Mouse (Mus musculus) cortical plate, adult 2 months (tissue): ENCODE measurements around the gene Srcap. TPM values are rescaled to one million over a fixed set of nuclear protein-coding genes. Genes with fewer than 3 reads are reported as not detected.

Source experiments
- H3K27ac ChIP-seq: fragments of 200-500 bp; 2 replicates; pipeline ENCODE4 v1.5.1; 2012; ENCODE audit warnings: low read length, control low read depth, inconsistent platforms; ENCODE audit not compliant: insufficient read depth
- H3K4me1 ChIP-seq: fragments of 200-500 bp; 2 replicates; pipeline ENCODE4 v1.6.1; 2011; ENCODE audit warnings: low read length; ENCODE audit not compliant: control insufficient read depth, insufficient read depth
- H3K4me3 ChIP-seq: fragments of 200-500 bp; 2 replicates; pipeline ENCODE4 v1.5.1; 2011; ENCODE audit warnings: mild to moderate bottlenecking, low read length, control low read depth; ENCODE audit not compliant: insufficient read depth
- CTCF ChIP-seq: fragments of 200-500 bp; IDR thresholded peaks from 2 replicates; pipeline ENCODE4 v1.5.1; 2011; ENCODE audit warnings: mild to moderate bottlenecking, control low read depth, low read length; ENCODE audit not compliant: insufficient read depth; ENCODE audit errors: extremely low read depth
- POLR2A ChIP-seq: fragments of 200-500 bp; IDR thresholded peaks from 2 replicates; pipeline ENCODE4 v1.6.1; 2011; ENCODE audit warnings: mild to moderate bottlenecking, low read length, control low read depth; ENCODE audit not compliant: insufficient read depth; ENCODE audit errors: extremely low read depth
- polyA plus RNA-seq: library from polyadenylated mRNA; depleted of rRNA; stranded (reverse); fragments of >200 nt; gene quantifications from 2 replicates; pipeline ENCODE4 v1.2.3, GENCODE M21; 2012

Gene Srcap
- polyA plus RNA-seq, 1 experiment = 26.4 TPM

DNA sequence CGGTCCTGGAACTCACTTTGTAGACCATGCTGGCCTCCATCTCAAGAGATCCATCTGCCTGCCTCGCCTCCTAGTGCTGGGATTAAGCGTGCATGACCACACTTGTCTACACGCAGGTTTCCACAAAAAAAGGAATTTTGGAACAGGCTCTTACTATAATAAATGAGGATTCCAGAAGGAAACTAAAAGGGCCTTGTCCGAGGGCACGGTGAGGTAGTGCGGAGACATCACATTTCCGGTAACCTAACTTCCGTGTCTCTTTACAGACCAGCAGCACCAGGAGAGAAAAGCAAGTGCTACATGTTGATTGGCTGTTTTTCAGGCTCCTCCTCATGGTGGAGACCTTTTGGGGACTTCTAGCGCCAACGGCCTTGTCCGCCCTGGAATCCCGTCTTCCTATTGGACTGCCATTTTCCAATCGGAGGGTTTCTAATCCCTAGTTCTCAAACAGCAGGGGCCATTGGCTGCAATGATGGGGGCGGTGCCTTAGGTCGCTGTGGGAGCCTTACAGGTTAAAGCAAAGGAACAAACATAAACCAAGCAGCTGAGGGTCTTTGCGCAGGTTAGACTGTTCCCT lies 61.2 kb downstream of the Srcap start, which contains the start of gene Phkg2:
Gene Phkg2, plus strand, starts transcription at position 446 of the 577 bp plus-strand sequence.
- Histone ChIP-seq H3K4me1 (peaks cover 6% of the 10 kb centered on the region; the same call in 1 of the 2 replicates), H3K4me3 (peak within 1 kb of the TSS; percentile 98), H3K27ac (no peak within 1 kb of the TSS)
- peak; percentile 79 for TF ChIP-seq POLR2A
- TF ChIP-seq CTCF = no peak

DNA sequence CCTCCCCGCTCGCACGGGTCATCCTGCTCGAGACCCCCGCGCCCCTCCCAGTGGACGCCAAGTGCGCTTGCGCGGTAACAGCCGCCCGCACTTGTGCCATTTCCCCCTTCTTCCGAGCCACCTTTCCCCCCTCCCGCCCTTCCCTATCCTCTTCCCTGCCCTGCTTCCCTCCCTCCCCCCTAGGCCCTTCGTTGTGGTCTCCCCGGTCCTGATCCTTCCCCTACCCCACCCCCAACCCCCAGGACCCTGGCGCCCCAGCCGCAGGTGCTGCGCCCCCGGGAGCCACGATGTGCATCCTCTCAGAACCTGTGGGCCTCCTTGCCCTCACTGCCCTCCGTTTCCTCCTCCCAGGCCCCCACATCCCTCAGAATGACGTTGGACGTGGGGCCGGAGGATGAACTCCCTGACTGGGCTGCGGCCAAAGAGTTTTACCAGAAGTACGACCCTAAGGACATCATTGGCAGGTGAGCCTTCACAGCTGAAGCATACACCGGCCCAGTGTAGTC lies 61.8 kb downstream of the Srcap start:
- no peak overlapping the region for H3K27ac ChIP-seq
- TF ChIP-seq CTCF = no peak
- no peak for TF ChIP-seq POLR2A
- H3K4me3 ChIP-seq = peak overlapping the region; percentile 98
- peaks cover 6% of the 10 kb centered on the region; the same call in 1 of the 2 replicates for H3K4me1 ChIP-seq

DNA sequence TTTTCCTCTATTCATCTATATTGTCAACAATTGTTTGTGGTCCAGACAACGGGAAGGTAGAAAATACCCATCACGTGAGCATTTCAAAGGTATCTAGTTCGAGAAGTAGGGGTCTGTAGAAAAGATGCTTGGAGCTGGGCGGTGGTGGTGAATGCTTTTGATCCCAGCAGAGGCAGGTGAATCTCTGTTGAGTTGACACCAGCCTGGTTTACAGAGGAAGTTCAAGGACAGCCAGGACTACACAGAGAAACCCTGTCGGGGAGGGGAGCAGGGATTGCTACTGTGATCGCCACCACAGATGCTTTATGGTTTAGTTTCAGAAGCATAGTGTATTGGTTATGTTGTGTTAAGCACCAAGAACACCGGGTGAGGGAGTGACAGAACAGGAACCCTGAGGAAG lies 62.3 kb downstream of the Srcap start:
- TF ChIP-seq POLR2A = no peak
- no peak for TF ChIP-seq CTCF
- H3K27ac ChIP-seq = no peak overlapping the region
- H3K4me1 ChIP-seq = peaks cover 6% of the 10 kb centered on the region; the same call in 1 of the 2 replicates
- H3K4me3 ChIP-seq = peak overlapping the region; percentile 98

DNA sequence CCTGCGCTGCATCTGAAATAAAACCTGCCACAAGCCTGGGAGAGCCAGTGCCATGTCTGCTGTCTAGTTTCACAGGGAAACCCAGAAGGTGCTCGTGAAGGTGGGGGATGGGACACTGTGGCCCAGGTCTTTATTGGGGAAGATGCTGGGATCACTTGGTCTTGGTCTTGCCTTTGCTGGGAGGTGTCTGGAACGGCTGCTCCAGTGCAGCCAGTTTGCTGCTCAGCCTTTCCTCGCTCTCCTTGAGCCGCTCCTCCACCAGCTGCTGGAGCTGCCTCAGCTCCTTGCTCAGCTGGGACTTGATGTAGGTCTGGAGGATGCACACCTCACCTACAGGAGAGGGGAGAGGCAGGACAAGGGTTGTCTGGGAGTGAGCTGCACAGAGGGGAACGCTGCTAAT lies 71.5 kb downstream of the Srcap start:
- H3K4me1 ChIP-seq = peaks cover 2% of the 10 kb centered on the region; the same call in 1 of the 2 replicates
- no peak for TF ChIP-seq POLR2A
- no peak for TF ChIP-seq CTCF
- no peak overlapping the region for H3K27ac ChIP-seq
- no peak overlapping the region for H3K4me3 ChIP-seq

DNA sequence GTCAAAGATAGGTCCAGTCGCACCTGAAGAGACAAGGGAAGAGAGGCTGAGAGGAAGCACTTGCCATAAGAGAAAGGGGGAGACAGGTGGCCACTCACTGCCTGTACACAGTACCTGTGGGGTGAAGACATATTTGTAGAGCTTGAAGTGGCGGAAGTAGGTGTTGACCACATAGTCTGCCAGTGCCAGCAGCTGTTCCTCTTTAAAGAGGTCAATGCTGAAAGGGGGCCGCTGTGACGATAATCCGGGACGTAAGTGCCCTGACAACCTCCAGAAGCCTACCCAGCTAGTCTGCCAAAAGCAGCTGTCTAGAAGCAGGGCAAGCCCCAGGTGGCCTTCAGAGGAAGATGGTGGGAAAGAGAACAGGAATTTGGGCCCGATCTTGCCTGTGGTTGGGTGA lies 73.2 kb downstream of the Srcap start:
- Histone ChIP-seq H3K4me3 (no peak overlapping the region), H3K27ac (no peak overlapping the region), H3K4me1 (peaks cover 8% of the 10 kb centered on the region)
- no peak for TF ChIP-seq POLR2A
- TF ChIP-seq CTCF = no peak

DNA sequence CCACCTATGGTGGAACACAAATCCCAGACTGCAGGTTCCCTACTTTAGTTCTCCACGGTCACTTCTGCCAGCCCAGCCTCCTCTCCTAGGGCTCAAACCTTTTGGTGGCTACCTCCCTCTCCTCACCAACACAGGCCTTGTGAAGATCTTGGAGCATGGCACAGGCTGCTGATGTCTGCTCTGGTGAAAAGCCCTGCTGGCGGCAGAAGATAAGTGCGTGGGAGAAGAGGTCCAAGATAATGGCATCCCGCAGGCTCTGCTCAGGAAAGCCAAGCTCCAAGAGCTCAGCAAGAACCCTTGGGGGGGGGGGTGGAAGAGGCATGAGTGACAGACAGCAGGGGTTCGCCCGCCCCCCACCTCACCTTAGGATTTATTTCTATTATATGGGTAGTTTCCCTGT lies 74.4 kb downstream of the Srcap start:
- no peak overlapping the region for H3K4me3 ChIP-seq
- H3K4me1 ChIP-seq = peaks cover 8% of the 10 kb centered on the region
- no peak for TF ChIP-seq POLR2A
- TF ChIP-seq CTCF = no peak
- no peak overlapping the region for H3K27ac ChIP-seq

DNA sequence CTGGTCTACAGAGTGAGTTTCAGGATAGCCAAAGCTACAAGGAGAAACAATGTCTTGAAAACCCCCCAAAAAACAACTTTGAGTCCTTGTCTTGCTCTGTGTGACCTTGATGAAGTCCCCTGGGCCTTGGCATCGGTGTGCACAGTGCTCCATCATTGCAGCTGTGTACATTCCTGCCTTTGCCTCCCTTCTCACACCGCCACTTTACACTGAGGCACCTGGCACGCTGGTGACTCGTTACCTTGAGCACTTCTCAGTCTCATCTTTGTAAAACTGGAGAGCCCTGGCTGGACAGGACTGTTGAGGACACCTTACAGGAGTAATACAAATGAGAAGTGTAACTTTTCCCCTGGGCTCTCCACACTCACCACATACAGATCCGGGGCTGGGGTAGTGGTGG lies 75.4 kb downstream of the Srcap start:
- Histone ChIP-seq H3K4me1 (peaks cover 8% of the 10 kb centered on the region), H3K4me3 (no peak overlapping the region; the same call in 1 of the 2 replicates), H3K27ac (no peak overlapping the region)
- TF ChIP-seq CTCF (no peak), POLR2A (no peak)

DNA sequence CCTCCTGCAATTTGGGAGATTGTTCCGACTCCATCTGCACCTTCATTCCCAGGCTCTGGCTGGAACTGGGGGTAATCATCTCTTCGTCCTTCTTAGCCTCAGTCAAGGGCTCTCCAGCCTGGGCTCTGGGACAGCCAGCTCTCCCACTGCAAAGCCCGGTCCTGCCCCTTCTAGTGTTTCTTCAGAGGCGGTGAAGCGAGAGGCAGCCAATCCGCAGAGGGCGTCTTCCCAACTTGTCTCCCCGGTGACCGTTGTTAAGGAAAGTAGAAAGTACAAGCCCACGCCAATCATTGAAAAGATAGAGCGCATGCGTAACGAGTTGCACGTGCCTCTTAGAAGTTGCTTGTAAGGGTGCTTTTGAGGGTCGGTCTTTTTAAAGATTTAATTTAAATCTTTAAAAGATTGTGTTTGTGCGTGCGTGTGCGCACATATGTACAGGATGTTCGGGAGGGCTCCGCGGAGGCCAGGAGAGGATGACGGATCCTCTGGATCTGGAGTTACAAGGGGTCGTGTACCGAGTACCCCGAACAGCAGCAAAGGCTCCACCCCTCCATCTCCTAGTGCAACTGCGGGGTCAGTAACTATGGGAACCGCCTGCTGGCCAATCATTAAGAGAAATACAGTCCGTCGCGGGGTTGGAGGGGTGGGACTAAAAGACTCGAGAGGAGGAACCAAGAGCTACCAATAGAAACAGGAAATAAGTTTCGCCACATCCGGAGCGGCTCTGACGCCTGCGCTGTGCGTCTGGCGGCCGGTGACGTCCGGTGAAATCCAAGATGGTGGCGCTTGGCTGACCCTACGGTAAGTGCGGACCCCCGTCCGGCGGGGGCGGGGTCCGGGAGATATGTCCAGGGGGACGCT lies 76.5 kb downstream of the Srcap start, which contains the start of the genes Ccdc189 and Rnf40:
Gene Ccdc189, minus strand, starts transcription at position 585 of the 861 bp plus-strand sequence.
Gene Rnf40, plus strand, starts transcription at position 757 of the 861 bp plus-strand sequence.
- peaks cover 8% of the 10 kb centered on the region for H3K4me1 ChIP-seq
- H3K4me3 ChIP-seq = peak within 1 kb of the TSS; percentile 76
- TF ChIP-seq POLR2A = peak; percentile 82
- no peak for TF ChIP-seq CTCF
- H3K27ac ChIP-seq = no peak within 1 kb of the TSS

DNA sequence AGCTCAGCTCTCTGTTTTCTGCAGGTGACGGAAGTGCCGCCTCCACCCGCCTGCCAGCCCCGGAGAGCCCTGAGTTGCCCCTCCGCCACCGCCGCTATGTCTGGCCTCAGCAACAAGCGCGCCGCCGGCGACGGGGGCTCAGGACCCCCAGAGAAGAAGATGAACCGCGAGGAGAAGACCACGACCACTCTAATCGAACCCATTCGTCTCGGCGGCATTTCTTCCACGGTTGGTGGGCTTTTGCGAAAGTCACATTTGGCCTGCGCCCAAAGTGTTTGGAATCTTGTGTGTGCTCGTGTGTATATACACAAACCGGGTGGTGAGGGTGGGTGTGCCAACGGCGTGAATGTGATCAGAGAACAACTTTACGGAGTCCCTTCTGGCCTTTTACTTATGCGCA lies 77.1 kb downstream of the Srcap start:
- H3K4me1 ChIP-seq = peaks cover 8% of the 10 kb centered on the region
- no peak for TF ChIP-seq POLR2A
- no peak for TF ChIP-seq CTCF
- H3K27ac ChIP-seq = no peak overlapping the region
- H3K4me3 ChIP-seq = peak overlapping the region; percentile 76
